Mouse (Mus musculus) CH12.LX (cell line): ENCODE measurements around the gene Tespa1.

ENCODE experiments used
- CHD1 ChIP-seq: IDR thresholded peaks from 2 replicates; pipeline ENCODE4 v1.6.1; 2012; ENCODE audit warnings: low read depth, low read length, improper control_type of control experiment, inconsistent platforms
- CTCF ChIP-seq, 2 experiments: IDR thresholded peaks in 1 of 2; conservative IDR thresholded peaks in 1 of 2; 2 replicates each; pipeline ENCODE4 v1.5.1; 2011 to 2012; ENCODE audit warnings: low read depth in 2 of 2, low read length in 2 of 2, improper control_type of control experiment in 1 of 2, inconsistent platforms in 1 of 2, mild to moderate bottlenecking in 1 of 2, moderate library complexity in 1 of 2
- EP300 ChIP-seq: IDR thresholded peaks from 2 replicates; pipeline ENCODE4 v1.6.1; 2011; ENCODE audit warnings: low read length, improper control_type of control experiment
- HCFC1 ChIP-seq: IDR thresholded peaks from 2 replicates; pipeline ENCODE4 v1.6.1; 2012; ENCODE audit warnings: low read depth, mild to moderate bottlenecking, inconsistent platforms, low read length, improper control_type of control experiment
- MAFK ChIP-seq: IDR thresholded peaks from 2 replicates; pipeline ENCODE4 v1.6.1; 2011; ENCODE audit warnings: low read length, improper control_type of control experiment; ENCODE audit not compliant: insufficient replicate concordance
- MAX ChIP-seq: IDR thresholded peaks from 2 replicates; pipeline ENCODE4 v1.6.1; 2011; ENCODE audit warnings: low read length, improper control_type of control experiment
- NRF1 ChIP-seq: IDR thresholded peaks from 2 replicates; pipeline ENCODE4 v1.6.1; 2014; ENCODE audit warnings: low read depth, mild to moderate bottlenecking, inconsistent platforms, low read length, improper control_type of control experiment, moderate library complexity
- POLR2A ChIP-seq: IDR thresholded peaks from 2 replicates; pipeline ENCODE4 v1.6.1; 2011; ENCODE audit warnings: low read depth, mild to moderate bottlenecking, improper control_type of control experiment, low read length
- POLR2AphosphoS2 ChIP-seq: IDR thresholded peaks from 2 replicates; pipeline ENCODE4 v1.6.1; 2011; ENCODE audit warnings: low read depth, low read length, improper control_type of control experiment
- RAD21 ChIP-seq: IDR thresholded peaks from 2 replicates; pipeline ENCODE4 v1.6.1; 2011; ENCODE audit warnings: low read depth, mild to moderate bottlenecking, low read length, improper control_type of control experiment, moderate library complexity
- RCOR1 ChIP-seq: conservative IDR thresholded peaks from 2 replicates; pipeline ENCODE4 v1.6.1; 2012; ENCODE audit warnings: low read depth, mild to moderate bottlenecking, inconsistent platforms, low read length, improper control_type of control experiment
- USF1 ChIP-seq: IDR thresholded peaks from 2 replicates; pipeline ENCODE4 v1.6.1; 2014; ENCODE audit warnings: low read depth, mild to moderate bottlenecking, inconsistent platforms, low read length, improper control_type of control experiment
- USF2 ChIP-seq: conservative IDR thresholded peaks from 2 replicates; pipeline ENCODE4 v1.6.1; 2011; ENCODE audit warnings: low read depth, low read length, improper control_type of control experiment
- ZMIZ1 ChIP-seq: IDR thresholded peaks from 2 replicates; pipeline ENCODE4 v1.6.1; 2012; ENCODE audit warnings: low read depth, mild to moderate bottlenecking, inconsistent platforms, low read length, improper control_type of control experiment

GRCm38 (mm10) chr10:130336385-130336784 lies 13.7 kb downstream of the Tespa1 start:
- TF ChIP-seq USF1 (no peak), EP300 (no peak), CTCF (conservative IDR thresholded peaks at IDR 0.05 in 1 of 2, IDR thresholded peaks at IDR 0.05 in 1 of 2; ENCODE audit: low read depth in 2 of 2, low read length in 2 of 2) (no peak), NRF1 (no peak), POLR2AphosphoS2 (no peak), RCOR1 (no peak), CHD1 (no peak), POLR2A (no peak), RAD21 (no peak), MAFK (no peak), ZMIZ1 (no peak), MAX (no peak), USF2 (no peak), HCFC1 (no peak)
